Mouse (Mus musculus): ENCODE results near the gene Rbm38. TPM values are rescaled to one million over a fixed set of nuclear protein-coding genes. Genes with fewer than 3 reads are reported as not detected.

Rbm38 gene
- polyA plus RNA-seq, 1 experiment from 2014 or later = 315 TPM

- Histone ChIP-seq H3K4me1 (replicated peaks) (no peaks in the 10 kb centered on the region), H3K27ac (replicated peaks) (no peak overlapping the region), H3K9me3 (replicated peaks) (no peaks in the 10 kb centered on the region), H3K9ac (no peak overlapping the region), H3K36me3 (replicated peaks) (no peaks in the 10 kb centered on the region), H3K4me2 (no peak overlapping the region), H3K4me3 (replicated peaks) (no peak overlapping the region), H3K27me3 (peaks cover 20% of the 10 kb centered on the region)
- ATAC-seq (ENCODE audit: insufficient read depth) = no peak
- WGBS (ENCODE audit: insufficient replicate concordance) = 63% methylated on average over 6 of the region's 6 CpGs
Measured at GRCm38 (mm10) chr2:172990161-172990560, 30.1 kb upstream of the Rbm38 start.

- H3K9me3 ChIP-seq (replicated peaks) = no peaks in the 10 kb centered on the region
- no peak overlapping the region for H3K27ac ChIP-seq (replicated peaks)
- no peak overlapping the region for H3K4me2 ChIP-seq
- no peak overlapping the region for H3K9ac ChIP-seq
- H3K4me3 ChIP-seq (replicated peaks) = no peak overlapping the region
- H3K4me1 ChIP-seq (replicated peaks) = peaks cover 19% of the 10 kb centered on the region
- 7% methylated on average over 4 of the region's 4 CpGs for WGBS (ENCODE audit: insufficient replicate concordance)
- ATAC-seq (ENCODE audit: insufficient read depth) = no peak
- no peaks in the 10 kb centered on the region for H3K36me3 ChIP-seq (replicated peaks)
- peaks cover 26% of the 10 kb centered on the region for H3K27me3 ChIP-seq
Measured at GRCm38 (mm10) chr2:172996207-172996606, 24.1 kb upstream of the Rbm38 start.

GRCm38 (mm10) chr2:172997748-172998147 lies 22.6 kb upstream of the Rbm38 start:
- Histone ChIP-seq H3K36me3 (replicated peaks) (peaks cover 13% of the 10 kb centered on the region), H3K27me3 (peaks cover 19% of the 10 kb centered on the region), H3K27ac (replicated peaks) (no peak overlapping the region), H3K4me2 (no peak overlapping the region), H3K4me3 (replicated peaks) (no peak overlapping the region), H3K4me1 (replicated peaks) (peaks cover 33% of the 10 kb centered on the region), H3K9me3 (replicated peaks) (no peaks in the 10 kb centered on the region), H3K9ac (no peak overlapping the region)
- WGBS (ENCODE audit: insufficient replicate concordance) = 53% methylated on average over 11 of the region's 11 CpGs
- ATAC-seq (ENCODE audit: insufficient read depth) = no peak

- H3K9ac ChIP-seq = no peak overlapping the region
- 59% methylated on average over 7 of the region's 7 CpGs for WGBS (ENCODE audit: insufficient replicate concordance)
- peaks cover 37% of the 10 kb centered on the region for H3K4me1 ChIP-seq (replicated peaks)
- H3K9me3 ChIP-seq (replicated peaks) = no peaks in the 10 kb centered on the region
- H3K36me3 ChIP-seq (replicated peaks) = peaks cover 21% of the 10 kb centered on the region
- no peak overlapping the region for H3K27ac ChIP-seq (replicated peaks)
- H3K27me3 ChIP-seq = peaks cover 19% of the 10 kb centered on the region
- H3K4me2 ChIP-seq = no peak overlapping the region
- ATAC-seq (ENCODE audit: insufficient read depth) = no peak
- no peak overlapping the region for H3K4me3 ChIP-seq (replicated peaks)
Measured at GRCm38 (mm10) chr2:172998478-172998877, 21.8 kb upstream of the Rbm38 start.

GRCm38 (mm10) chr2:172999630-173000284 lies 20.5 kb upstream of the Rbm38 start, which contains the start of gene Rae1:
Rae1 (plus strand) TSS chr2:173000117.
- peak; percentile 94 for ATAC-seq (ENCODE audit: insufficient read depth)
- Histone ChIP-seq H3K9ac (peak within 1 kb of the TSS; percentile 84), H3K27ac (replicated peaks) (peak within 1 kb of the TSS; percentile 99), H3K27me3 (peaks cover 19% of the 10 kb centered on the region), H3K4me2 (peak within 1 kb of the TSS; percentile 85), H3K9me3 (replicated peaks) (no peaks in the 10 kb centered on the region), H3K36me3 (replicated peaks) (peaks cover 34% of the 10 kb centered on the region), H3K4me1 (replicated peaks) (peaks cover 37% of the 10 kb centered on the region), H3K4me3 (replicated peaks) (peak within 1 kb of the TSS; percentile 83)
- under 1% methylated on average over 45 of the region's 45 CpGs for WGBS (ENCODE audit: insufficient replicate concordance)

- Histone ChIP-seq H3K4me1 (replicated peaks) (peaks cover 41% of the 10 kb centered on the region), H3K9me3 (replicated peaks) (no peaks in the 10 kb centered on the region), H3K27ac (replicated peaks) (peak overlapping the region; percentile 99), H3K4me2 (peak overlapping the region; percentile 85), H3K9ac (peak overlapping the region; percentile 84), H3K36me3 (replicated peaks) (peaks cover 39% of the 10 kb centered on the region), H3K4me3 (replicated peaks) (peak overlapping the region; percentile 83), H3K27me3 (peaks cover 19% of the 10 kb centered on the region)
- ATAC-seq (ENCODE audit: insufficient read depth) = peak; percentile 95
- 0% methylated on average over 42 of the region's 42 CpGs for WGBS (ENCODE audit: insufficient replicate concordance)
Measured at GRCm38 (mm10) chr2:173000285-173000652, 20.0 kb upstream of the Rbm38 start.

- Histone ChIP-seq H3K4me1 (replicated peaks) (peaks cover 45% of the 10 kb centered on the region), H3K36me3 (replicated peaks) (peaks cover 45% of the 10 kb centered on the region), H3K27me3 (peaks cover 19% of the 10 kb centered on the region), H3K9ac (peak overlapping the region; percentile 84), H3K9me3 (replicated peaks) (no peaks in the 10 kb centered on the region), H3K4me2 (peak overlapping the region; percentile 85), H3K27ac (replicated peaks) (peak overlapping the region; percentile 99), H3K4me3 (replicated peaks) (peak overlapping the region; percentile 83)
- no peak for ATAC-seq (ENCODE audit: insufficient read depth)
- 8% methylated on average over 8 of the region's 8 CpGs for WGBS (ENCODE audit: insufficient replicate concordance)
Measured at GRCm38 (mm10) chr2:173000921-173001320, 19.4 kb upstream of the Rbm38 start.

GRCm38 (mm10) chr2:173003737-173004136 lies 16.6 kb upstream of the Rbm38 start:
- H3K4me1 ChIP-seq (replicated peaks) = peaks cover 40% of the 10 kb centered on the region
- no peak overlapping the region for H3K27ac ChIP-seq (replicated peaks)
- 92% methylated on average over 8 of the region's 8 CpGs for WGBS (ENCODE audit: insufficient replicate concordance)
- no peak for ATAC-seq (ENCODE audit: insufficient read depth)
- no peak overlapping the region for H3K4me3 ChIP-seq (replicated peaks)
- no peaks in the 10 kb centered on the region for H3K27me3 ChIP-seq
- H3K9ac ChIP-seq = no peak overlapping the region
- H3K4me2 ChIP-seq = no peak overlapping the region
- H3K36me3 ChIP-seq (replicated peaks) = peaks cover 73% of the 10 kb centered on the region
- H3K9me3 ChIP-seq (replicated peaks) = no peaks in the 10 kb centered on the region

- H3K27me3 ChIP-seq = no peaks in the 10 kb centered on the region
- H3K36me3 ChIP-seq (replicated peaks) = peaks cover 100% of the 10 kb centered on the region
- WGBS (ENCODE audit: insufficient replicate concordance) = 69% methylated on average over 3 of the region's 3 CpGs
- H3K4me2 ChIP-seq = no peak overlapping the region
- H3K9ac ChIP-seq = no peak overlapping the region
- 0 out of 2 replicates have a peak, but pooled peaks cover 4% of the 10 kb centered on the region for H3K4me1 ChIP-seq (replicated peaks)
- no peaks in the 10 kb centered on the region for H3K9me3 ChIP-seq (replicated peaks)
- no peak for ATAC-seq (ENCODE audit: insufficient read depth)
- no peak overlapping the region for H3K4me3 ChIP-seq (replicated peaks)
- no peak overlapping the region for H3K27ac ChIP-seq (replicated peaks)
Measured at GRCm38 (mm10) chr2:173010220-173010717, 10.0 kb upstream of the Rbm38 start.

- no peaks in the 10 kb centered on the region for H3K4me1 ChIP-seq (replicated peaks)
- H3K9ac ChIP-seq = no peak overlapping the region
- H3K9me3 ChIP-seq (replicated peaks) = no peaks in the 10 kb centered on the region
- H3K36me3 ChIP-seq (replicated peaks) = peaks cover 100% of the 10 kb centered on the region
- no peaks in the 10 kb centered on the region for H3K27me3 ChIP-seq
- 90% methylated on average over 8 of the region's 8 CpGs for WGBS (ENCODE audit: insufficient replicate concordance)
- no peak for ATAC-seq (ENCODE audit: insufficient read depth)
- no peak overlapping the region for H3K27ac ChIP-seq (replicated peaks)
- H3K4me2 ChIP-seq = no peak overlapping the region
- no peak overlapping the region for H3K4me3 ChIP-seq (replicated peaks)
Measured at GRCm38 (mm10) chr2:173011440-173011839, 8.9 kb upstream of the Rbm38 start.

GRCm38 (mm10) chr2:173014741-173015287 lies 5.5 kb upstream of the Rbm38 start:
- whole genome bisulfite sequencing (ENCODE audit: insufficient replicate concordance) = 56% methylated on average over 7 of the region's 7 CpGs
- H3K27ac ChIP-seq (replicated peaks) = no peak overlapping the region
- H3K36me3 ChIP-seq (replicated peaks) = peaks cover 68% of the 10 kb centered on the region
- H3K9ac ChIP-seq = no peak overlapping the region
- H3K27me3 ChIP-seq = no peaks in the 10 kb centered on the region
- no peak for ATAC-seq (ENCODE audit: insufficient read depth)
- H3K4me3 ChIP-seq (replicated peaks) = no peak overlapping the region
- H3K9me3 ChIP-seq (replicated peaks) = no peaks in the 10 kb centered on the region
- H3K4me2 ChIP-seq = no peak overlapping the region
- peaks cover 27% of the 10 kb centered on the region for H3K4me1 ChIP-seq (replicated peaks)
